Mouse (Mus musculus) CD4-positive helper T cell, adult 2 months (primary cell): ENCODE measurements around the gene Olfr223.
"Not testable (repeated sequence)": the region's sequence is repeated elsewhere in the genome, so short reads cannot be mapped to it uniquely, and the experiment has no call there.

Source experiments
- DNase-seq: peaks from one replicate; pipeline ENCODE4 v3.0.0-alpha.2; 2012; ENCODE audit warnings: low read depth, missing footprints, low spot score

Gene Olfr223

DNA sequence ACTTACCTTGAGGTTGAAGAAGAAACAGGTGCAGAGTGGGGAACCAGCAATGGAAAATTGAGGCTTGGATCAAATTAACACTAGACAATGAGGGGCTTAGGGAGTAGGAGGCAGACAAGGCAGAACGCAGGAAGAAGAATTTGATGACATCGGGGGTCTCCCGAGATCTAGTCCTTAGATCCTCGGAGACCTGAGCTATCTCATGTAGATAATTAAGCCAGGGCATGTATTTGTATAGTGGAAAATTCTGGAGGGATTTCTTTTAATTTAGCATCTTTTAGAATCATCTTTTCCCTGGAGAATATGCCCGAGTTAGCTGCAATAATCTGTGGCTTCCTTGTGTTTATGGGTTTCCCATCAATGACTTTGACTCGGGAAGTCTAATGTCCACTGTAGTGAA, at the start of gene Olfr223:
Olfr223 (minus strand) TSS at position 101 of the 400 bp plus-strand sequence.
- no peak for DNase-seq

DNA sequence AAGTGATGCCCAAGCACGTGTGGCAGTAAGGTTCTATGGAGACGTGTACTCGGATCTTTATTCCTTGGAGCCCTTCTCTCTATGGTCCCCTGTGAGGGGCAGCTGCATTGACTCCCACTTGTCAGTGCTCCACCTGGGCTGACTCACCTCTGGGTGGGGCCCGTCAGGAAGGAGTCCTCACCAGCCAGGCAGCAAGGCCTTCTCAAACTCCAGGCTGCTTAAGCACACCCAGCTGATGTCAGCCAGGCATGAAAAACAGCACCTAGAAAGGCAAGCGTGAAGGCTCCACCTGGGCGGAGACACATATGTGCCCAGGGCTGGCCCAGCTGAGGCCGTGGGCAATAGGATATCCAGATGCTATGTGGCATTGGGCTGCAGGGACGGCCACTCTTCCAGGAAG, 49.3 kb upstream of the Olfr223 start:
- DNase-seq, result no peak

DNA sequence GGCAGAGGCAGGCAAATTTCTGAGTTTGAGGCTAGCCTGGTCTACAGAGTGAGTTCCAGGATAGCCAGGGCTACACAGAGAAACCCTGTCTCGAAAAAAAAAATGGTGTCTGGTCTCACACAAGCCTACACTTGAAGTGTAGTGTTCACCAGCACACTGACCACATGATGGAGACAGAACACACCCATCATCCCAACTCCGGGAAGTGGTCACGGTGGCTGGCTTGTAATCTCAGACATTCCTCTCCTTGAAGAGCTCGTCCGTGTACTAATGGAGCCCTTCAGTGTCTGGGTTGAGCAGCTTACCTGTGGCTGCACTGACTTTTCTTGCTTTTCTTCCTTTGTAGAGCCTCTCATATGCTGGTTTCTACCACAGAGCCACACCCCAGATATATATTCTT, 48.1 kb upstream of the Olfr223 start:
- no peak for DNase-seq

DNA sequence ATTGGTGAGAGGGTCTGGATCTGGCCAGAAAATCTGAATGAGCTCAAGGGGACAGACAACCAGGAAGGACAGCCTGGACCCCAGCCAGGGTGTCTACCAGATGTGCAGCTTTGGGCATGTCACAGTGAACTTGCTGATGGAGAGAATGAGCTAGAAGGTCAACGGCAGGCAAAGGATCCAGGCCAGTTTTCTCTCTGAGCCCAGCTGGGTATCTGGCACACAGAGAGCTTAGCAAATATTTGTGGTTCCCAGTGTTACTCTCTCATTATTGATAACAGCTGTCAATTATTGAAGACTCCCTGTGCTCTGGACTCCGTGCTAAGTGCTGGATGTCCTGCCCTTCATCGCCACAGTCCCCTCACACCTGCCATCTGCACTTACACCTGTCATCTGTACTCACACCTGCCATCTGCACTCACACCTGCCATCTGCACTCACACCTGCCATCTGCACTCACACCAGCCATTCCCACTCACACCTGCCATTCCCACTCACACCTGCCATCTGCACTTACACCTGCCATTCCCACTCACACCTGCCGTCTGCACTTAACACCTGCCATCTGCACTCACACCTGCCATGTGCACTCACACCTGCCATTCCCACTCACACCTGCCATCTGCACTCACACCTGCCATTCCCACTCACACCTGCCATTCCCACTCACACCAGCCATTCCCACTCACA, 47.0 kb upstream of the Olfr223 start:
- no peak for DNase-seq

DNA sequence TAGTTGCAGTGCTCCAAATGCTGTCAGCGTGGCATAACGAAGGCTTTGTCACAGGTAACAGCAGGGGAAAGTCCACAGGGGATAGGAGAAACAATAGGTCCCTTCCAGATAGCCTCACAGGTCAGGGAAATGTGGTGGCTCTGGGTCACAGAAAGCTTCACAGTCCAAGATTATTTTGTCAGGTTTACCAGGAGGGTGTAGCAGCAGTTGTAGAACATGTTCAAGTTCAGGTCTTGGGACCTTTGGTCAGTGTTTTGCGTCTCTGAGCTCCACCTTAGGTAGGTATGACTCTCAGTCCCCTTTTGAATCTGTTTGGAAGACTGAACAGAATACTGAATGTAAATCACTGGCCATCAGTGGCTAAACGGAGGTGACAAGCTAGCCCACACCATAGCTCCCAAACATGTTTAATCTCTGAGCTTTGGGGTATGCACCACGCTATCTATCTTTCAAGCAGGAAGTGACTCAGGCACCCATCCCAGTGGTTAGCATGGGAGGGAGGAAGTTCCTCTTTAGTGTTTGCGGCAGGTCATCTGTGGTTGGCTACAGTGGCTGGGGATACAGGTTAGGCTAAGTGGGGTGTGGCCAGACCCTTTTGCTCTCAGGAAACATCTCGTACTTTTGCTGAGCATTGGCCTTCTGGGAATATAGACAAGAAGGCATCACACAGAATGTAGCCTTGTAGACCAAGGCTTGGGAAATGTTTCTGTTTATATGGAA, 43.8 kb upstream of the Olfr223 start:
- no peak for DNase-seq

DNA sequence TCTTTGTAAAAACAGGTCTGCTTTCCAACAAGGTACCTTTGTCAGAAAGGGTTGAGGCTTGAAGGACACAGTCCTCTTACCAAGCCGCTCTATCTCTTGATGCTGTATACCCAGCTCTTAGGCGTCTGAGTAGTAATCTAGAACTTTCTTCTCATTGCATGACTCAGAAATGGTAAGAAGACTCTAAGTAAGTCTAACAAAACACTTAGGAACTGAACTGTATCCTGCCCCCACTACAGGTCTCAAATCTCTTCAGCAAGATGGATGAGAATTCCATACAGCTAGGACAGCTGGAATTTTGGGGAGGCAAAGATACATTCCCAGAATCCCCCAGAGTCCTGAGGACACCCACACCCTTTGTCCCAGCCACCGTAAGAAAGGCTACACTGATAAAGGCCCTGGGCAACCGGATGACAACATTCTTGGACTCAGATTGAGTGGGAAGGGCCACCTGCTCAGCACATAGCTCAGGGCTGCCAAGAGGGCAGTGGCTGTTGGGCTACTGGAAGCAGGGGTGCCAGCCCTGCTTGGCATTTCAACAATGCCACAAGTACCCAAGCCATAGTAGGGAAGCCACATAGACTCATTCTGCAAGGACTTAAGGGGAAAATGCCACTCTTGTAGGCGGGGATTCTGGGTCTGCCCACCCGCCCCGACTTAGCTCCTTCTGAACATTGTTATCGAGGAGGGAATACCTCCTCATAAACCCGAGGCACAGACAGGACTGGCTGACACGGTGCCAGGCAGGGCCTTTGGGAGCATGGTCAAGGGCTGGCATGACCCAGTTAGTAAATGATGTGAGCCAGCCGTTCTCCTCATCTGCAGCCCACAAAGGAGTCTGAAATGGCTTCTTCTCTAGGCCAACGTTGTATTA, 43.0 kb upstream of the Olfr223 start:
- DNase-seq, result no peak

DNA sequence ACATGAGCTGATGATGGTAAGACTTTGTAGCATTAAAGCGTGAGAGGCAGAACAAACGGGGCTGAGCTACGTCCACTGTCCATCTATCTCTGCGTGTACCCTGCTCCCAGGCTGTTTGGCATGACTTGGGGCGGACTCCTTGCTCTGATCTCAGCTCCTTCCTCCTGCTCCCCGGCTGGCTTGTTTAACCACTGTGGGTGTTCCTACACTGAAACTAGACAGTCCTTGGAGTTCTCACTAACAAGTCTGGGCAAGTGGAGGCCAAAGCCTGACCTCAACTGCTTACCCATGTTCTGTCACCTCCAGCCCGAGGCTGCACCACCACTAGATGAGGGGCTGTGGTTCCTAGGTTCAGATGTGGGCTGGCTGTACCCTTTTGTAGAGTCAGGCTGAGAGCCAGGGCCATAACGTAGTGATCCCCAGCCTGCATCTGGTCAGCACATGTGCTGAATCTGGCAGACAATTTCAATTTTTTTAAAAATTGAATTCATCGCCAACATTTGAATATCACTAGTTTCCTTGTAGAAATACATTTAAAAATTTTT, 42.2 kb upstream of the Olfr223 start:
- DNase-seq, result no peak

DNA sequence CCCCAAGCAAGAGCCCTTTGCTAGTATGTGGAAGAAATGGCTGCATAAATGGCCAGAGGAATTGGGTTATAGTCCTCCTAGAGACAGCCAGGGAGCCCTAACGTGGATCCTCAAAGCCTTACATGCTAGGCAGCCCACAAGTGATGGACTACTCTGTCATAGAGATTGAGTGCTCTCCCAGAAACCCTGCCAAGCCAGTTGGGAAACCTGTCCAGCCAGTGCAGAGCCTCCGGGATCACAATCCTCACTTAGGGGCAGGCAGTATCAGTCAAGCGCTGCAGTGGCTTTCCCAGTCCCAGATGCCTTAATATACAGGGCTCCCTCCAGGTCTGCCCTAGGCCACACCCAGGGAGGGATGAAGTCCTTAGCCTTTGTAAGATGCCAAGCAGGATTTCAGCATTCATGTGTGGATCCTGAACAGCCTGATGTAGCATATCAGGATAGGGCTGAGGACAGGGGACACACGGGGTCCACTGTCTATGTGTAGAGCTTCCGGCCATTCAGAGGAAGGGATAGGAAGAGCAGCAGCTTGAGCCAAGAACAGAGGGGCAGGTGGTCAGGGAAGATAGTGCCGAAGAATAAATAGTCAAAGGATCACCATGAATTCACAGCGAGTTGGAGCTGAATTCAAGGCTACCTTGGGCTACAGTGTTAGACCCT, 41.0 kb upstream of the Olfr223 start:
- no peak for DNase-seq

DNA sequence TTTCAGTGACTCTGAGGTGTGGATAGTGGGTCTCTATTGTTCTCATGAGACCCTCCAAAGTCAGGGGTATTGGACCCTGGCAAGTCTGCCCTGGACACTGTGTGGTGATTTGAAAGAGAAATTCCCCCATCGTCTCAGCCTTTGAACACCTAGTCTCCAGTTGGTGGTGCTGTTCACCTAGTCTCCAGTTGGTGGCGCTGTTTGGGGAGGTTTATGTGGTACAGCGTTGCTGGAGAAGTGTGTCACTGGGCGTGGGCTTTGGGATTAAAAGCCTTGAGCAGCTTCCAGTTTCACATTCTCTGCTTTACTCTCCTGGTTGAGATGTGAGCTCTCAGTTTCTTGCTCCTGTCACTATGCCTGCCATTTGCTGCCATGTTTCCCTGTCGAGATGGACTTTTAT, 39.9 kb upstream of the Olfr223 start:
- DNase-seq, result peak; percentile 53

DNA sequence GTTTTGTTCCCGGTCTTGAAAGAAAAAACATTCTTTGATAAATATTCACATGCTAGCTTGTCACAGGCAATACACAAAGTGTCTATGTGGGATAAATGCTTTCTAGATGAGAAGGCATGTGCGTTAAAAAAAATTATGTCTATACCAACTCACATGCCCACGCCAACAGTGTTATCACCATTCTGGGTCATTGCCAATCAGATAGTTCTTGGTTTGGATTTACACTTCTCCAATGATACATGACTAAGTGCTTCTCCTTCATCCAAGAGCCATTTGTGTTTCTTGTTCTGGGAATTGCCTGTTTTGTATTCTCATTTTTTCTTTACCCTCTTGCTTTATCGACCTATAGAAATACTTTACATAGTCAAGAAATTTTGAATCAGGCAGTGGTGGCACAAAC, 38.9 kb upstream of the Olfr223 start:
- DNase-seq, result no peak

DNA sequence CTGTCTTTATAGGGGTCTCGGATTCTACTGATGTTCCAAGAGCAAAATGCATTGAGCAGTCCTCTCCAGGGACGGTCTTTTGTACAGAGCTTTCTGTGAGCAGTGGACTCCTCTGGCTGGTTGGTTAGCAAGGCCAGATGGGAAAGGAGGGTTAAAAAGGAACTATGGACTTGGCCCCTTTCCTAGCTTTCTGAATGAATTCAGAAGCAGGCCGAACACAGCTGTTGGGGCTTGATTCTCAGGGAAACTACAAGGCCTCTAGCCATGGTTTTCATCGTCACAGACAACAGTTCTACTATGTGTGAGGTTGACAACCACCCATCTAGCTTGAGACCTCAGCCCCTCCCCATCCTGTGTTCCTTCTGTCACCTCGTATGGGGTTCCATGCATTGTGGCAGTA, 36.8 kb upstream of the Olfr223 start:
- DNase-seq, result no peak

DNA sequence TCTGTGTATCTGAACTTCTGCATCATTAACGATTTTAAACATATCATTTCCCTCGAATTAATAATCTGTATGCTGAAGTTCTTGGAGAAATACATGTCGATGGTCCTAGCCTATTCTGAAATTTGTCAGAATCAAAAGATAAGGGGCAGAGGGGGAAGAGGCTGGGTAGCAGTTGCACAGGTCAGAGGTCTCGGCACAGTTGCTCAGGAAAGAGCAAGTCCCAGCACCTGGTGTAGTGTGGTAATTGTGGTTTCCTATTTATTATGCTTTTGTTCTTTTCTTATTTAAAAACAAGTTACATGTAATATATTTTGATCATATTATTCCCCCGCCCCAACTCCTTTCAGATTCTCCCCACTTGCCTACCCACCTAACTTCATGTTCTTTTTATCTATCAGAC, 35.1 kb upstream of the Olfr223 start:
- peak; percentile 15 for DNase-seq

DNA sequence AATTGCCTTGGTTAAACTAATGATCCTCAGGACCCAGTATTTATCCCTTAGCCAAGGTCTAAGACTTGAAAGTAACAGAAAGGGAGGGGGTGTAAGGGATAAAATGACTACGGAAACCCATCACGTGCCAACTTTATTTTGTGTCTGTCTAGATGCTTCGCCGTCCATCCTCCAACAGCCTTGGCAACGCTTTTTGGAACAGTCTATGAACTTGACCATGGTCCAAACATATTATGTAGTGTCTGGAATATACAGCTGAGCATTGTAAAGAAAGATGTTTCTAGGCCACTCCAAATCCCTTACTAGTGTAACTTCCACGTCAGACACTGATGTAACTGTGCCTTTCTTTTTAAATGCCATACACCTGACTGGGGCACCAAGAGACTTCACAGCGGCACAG, 33.1 kb upstream of the Olfr223 start:
- no peak for DNase-seq

DNA sequence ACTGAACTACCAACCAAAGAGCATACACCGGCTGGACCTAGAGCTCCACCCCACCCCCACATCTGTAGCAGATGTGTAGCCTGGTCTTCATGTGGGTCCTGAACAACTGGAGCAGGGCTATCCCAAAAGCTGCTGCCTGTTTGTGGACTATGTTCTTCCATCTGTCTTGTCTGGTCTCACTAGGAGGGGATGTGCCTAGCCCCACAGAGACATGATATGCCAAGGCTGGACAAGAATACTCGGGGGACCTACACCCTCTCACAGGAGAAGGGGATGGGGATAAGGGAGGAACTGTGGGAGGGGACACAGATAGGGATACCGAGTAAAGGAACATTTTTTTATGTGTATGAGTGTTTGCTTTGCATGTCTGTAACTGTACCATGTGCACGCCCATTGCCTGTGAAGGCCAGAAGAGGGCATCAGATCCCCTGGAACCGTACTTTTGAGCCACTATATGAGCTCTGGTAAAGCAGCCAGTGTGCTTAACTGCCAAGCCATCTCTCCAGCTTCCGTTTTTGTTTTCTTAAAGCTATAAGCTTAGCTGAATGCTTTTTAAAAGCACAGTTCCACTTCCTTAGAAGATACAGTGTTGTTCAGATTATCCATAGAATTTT, 31.0 kb upstream of the Olfr223 start:
- peak; percentile 52 for DNase-seq

DNA sequence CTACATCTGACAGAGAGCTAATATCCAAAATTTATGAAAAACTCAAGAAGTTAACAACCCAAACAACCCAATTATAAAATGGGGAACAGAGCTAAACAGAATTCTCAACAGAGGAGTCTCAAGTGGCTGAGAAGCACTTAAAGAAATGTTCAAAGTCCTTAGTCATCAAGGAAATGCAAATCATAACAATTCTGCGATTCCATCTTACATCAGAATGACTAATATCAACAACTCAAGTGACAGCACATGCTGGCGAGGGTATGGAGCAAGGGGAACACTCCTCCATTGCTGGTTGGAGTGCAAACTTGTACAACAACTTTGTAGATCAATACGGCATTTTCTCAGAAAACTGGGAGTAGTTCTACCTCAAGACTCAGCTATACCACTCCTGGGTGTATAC, 29.1 kb upstream of the Olfr223 start:
- DNase-seq, result no peak

DNA sequence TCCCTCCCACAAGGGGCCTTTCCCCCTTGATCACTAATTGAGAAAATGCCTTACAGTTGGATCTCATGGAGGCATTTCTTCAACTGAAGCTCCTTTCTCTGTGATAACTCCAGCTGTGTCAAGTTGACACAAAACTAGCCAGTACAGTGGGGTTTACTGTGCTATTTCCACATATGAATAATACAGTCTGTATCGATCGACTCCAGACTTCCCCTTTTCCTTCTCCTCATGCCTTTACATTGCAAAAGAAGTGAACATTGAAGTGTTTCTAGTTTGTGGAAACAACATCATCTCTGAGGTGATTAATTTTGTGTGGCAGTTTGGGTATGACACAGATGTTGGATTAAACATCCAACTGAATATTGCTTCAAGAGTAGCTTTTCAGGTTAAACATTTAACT, 23.9 kb upstream of the Olfr223 start:
- not testable (repeated sequence) for DNase-seq

DNA sequence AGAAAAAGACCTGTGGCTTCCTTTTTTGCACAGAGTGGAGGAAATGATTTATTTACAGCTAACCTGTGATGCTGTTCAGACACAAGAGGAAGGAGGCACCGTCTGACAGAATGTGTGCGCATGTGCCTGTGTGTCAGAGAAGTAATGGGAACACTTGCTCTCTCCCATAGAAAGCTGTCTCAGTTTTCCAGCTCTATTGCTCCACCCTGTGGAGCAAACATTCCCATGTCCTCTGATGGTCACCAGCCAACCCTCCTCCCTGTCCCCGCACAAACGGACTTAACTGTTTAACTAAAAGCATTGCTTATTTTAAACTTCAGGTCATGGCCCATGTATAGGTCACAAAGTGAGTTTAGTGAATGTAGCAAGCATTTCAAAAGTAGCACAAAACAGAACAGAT, 21.0 kb upstream of the Olfr223 start:
- DNase-seq, result no peak

DNA sequence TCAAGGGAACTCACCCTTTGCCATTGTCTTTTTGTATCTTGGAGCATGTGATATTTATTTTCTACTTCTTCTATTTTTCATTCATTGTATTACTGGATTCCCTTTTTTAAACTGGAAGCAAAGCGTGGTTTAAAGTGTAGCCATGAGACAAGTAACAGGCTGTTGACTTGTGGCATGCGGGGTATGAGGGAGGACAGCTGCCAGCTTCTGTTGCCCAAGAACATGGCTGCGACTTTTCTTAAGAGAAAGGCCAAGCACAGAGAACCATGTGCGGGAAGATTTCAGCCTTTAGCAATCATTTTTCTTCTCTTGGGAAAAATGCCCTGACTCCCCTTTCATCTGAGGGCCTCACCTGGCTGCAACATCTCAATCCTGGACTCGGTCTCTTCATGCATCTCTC, 18.6 kb upstream of the Olfr223 start:
- DNase-seq, result no peak

DNA sequence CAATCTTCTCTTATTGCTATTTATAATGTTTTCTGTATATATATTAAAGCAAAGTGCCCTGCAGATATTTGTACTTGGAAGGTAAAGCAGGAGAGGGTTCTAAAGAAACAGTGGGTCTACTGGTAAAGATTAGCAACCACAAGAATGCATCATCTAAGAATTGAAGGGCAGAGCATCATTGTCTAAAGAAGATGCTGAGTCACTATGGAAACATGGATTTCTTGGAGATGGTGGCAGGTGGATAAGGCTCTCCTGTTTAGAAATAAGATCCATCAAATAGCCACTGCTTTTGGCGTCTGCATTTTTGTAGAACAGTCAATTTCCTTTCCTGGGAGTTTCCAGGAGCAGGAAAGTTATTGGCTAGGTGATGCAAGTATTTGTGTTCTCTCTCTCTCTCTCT, 9.2 kb upstream of the Olfr223 start:
- DNase-seq, result no peak

DNA sequence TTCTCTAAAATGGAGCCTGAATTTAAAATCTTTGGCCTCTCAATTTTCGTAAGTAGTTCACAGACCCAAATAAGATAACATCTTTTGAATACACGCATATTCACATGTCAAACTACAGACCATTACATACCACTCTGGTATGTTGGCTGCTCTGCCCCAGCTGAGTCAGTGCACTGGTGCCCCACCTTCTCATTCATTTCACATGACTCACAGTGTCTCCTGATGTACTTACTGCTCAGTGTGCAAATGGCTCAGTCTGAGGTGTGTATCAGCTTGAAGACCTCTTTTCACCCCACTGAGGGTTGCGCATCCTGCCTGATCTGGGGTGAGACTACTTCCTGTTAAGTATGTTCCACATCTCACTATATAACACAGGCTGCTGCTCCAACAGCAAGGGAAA, 7.8 kb upstream of the Olfr223 start:
- no peak for DNase-seq

DNA sequence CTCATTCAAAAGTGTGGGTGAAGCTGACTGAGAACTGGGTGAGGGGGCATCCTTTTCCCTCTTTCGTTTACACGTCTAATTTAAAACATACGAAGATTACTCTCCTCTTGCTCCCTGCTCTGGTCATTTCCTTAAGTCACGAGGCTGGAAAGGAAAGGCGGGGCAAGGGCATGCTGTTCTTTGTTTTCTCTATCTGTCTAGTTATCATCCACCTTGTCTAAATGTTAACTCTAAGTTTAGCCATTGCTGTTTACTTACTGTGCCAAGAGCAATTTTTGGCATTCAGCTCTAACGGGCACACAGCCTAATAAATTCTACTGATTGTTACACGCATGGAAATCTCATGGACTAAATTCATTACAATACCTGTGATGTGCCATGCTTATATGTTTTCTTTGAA, 6.1 kb upstream of the Olfr223 start:
- DNase-seq, result no peak
